Comparison of ENCODE assay signal across 25 mouse cellular contexts in genomic region chr2:149512870-149513269, GRCm38 (mm10).
"Had no signal": no experiment of that assay in that cellular context is flagged by ENCODE, and none has a peak within 500 bp of the region (broad histone marks: within the 10 kb centered on the region; RNA-seq: fewer than 3 reads in every experiment).

No protein-coding gene starts in this region.

- H3K4me3 ChIP-seq: heart, adult 2 months; heart, embryonic 13.5 days; heart, embryonic 15.5 days; hindbrain, embryonic 13.5 days; kidney, embryonic 15.5 days; limb, embryonic 13.5 days; limb, embryonic 15.5 days had no signal

- H3K27me3 ChIP-seq: heart, embryonic 13.5 days; heart, embryonic 15.5 days; hindbrain, embryonic 13.5 days; kidney, embryonic 15.5 days; limb, embryonic 13.5 days; limb, embryonic 15.5 days had no signal

- DNase-seq: forebrain, postnatal 0 days; gastrocnemius, postnatal 14 days; gastrocnemius, postnatal 36 days; heart, adult 11 months; heart, adult 2 months; heart, postnatal 14 days; heart, postnatal 36 days; kidney, adult 11 months; kidney, adult 2 months; kidney, adult 9 months; kidney, postnatal 14 days; kidney, postnatal 36 days; layer of hippocampus, adult 9-11 months; layer of hippocampus, postnatal 36 days; left cerebral cortex, postnatal 4 days had no signal

- H3K4me1 ChIP-seq: heart, embryonic 13.5 days; heart, embryonic 15.5 days; hindbrain, embryonic 13.5 days; kidney, embryonic 15.5 days; limb, embryonic 13.5 days; limb, embryonic 15.5 days had no signal

- H3K9ac ChIP-seq: forebrain, postnatal 0 days; heart, embryonic 13.5 days; heart, embryonic 15.5 days; hindbrain, embryonic 13.5 days; kidney, embryonic 15.5 days; limb, embryonic 13.5 days; limb, embryonic 15.5 days had no signal

- H3K27ac ChIP-seq: heart, adult 2 months; heart, embryonic 13.5 days; heart, embryonic 15.5 days; hindbrain, embryonic 13.5 days; hindbrain, postnatal 0 days; kidney, embryonic 15.5 days; kidney, postnatal 0 days; limb, embryonic 13.5 days; limb, embryonic 15.5 days had no signal

- H3K36me3 ChIP-seq: heart, embryonic 13.5 days; heart, embryonic 15.5 days; hindbrain, embryonic 13.5 days; kidney, embryonic 15.5 days; limb, embryonic 13.5 days; limb, embryonic 15.5 days had no signal

- ATAC-seq: forebrain, postnatal 0 days; hindbrain, postnatal 0 days; intestine, embryonic 16.5 days had no signal

- H3K9me3 ChIP-seq: heart, embryonic 13.5 days; heart, embryonic 15.5 days; hindbrain, embryonic 13.5 days; kidney, embryonic 15.5 days; limb, embryonic 13.5 days; limb, embryonic 15.5 days had no signal

- H3K4me2 ChIP-seq: heart, embryonic 11.5 days; heart, embryonic 13.5 days; heart, embryonic 15.5 days; hindbrain, embryonic 13.5 days; kidney, embryonic 15.5 days; limb, embryonic 13.5 days; limb, embryonic 15.5 days had no signal
